Mouse (Mus musculus) brain, embryonic 18.5 days (tissue): ENCODE measurements around the gene Mapk1ip1.

ENCODE experiments used
- DNase-seq: peaks from one replicate; pipeline ENCODE4 v3.0.0-alpha.2; 2012; ENCODE audit warnings: low read depth, low spot score

Mapk1ip1 gene

GRCm38 (mm10) chr7:138845544-138846391 is at the start of gene Mapk1ip1, which contains the start of gene Ppp2r2d:
Gene Mapk1ip1, minus strand, starts transcription at chr7:138846273.
Gene Ppp2r2d, plus strand, starts transcription at chr7:138846079.
- DNase-seq, result peak; percentile 88

GRCm38 (mm10) chr7:138885365-138886289 is 39.6 kb upstream of the Mapk1ip1 start:
- DNase-seq, result no peak

- DNase-seq, result no peak
Measured at GRCm38 (mm10) chr7:138883724-138884123, 37.7 kb upstream of the Mapk1ip1 start.

GRCm38 (mm10) chr7:138875031-138875430 is 29.0 kb upstream of the Mapk1ip1 start:
- DNase-seq, result no peak

GRCm38 (mm10) chr7:138872956-138873355 is 26.9 kb upstream of the Mapk1ip1 start:
- no peak for DNase-seq

GRCm38 (mm10) chr7:138868316-138868715 is 22.2 kb upstream of the Mapk1ip1 start:
- no peak for DNase-seq

GRCm38 (mm10) chr7:138867286-138867685 is 21.2 kb upstream of the Mapk1ip1 start:
- DNase-seq, result no peak

- DNase-seq, result no peak
Measured at GRCm38 (mm10) chr7:138864776-138865175, 18.7 kb upstream of the Mapk1ip1 start.

GRCm38 (mm10) chr7:138863950-138864572 is 18.0 kb upstream of the Mapk1ip1 start:
- DNase-seq, result no peak

- no peak for DNase-seq
Measured at GRCm38 (mm10) chr7:138856670-138857069, 10.6 kb upstream of the Mapk1ip1 start.

GRCm38 (mm10) chr7:138854201-138854600 is 8.1 kb upstream of the Mapk1ip1 start:
- DNase-seq, result no peak

GRCm38 (mm10) chr7:138853417-138854031 is 7.5 kb upstream of the Mapk1ip1 start:
- DNase-seq, result no peak

GRCm38 (mm10) chr7:138850083-138850482 is 4.0 kb upstream of the Mapk1ip1 start:
- DNase-seq, result no peak

GRCm38 (mm10) chr7:138848028-138848920 is 2.2 kb upstream of the Mapk1ip1 start:
- DNase-seq, result no peak

- DNase-seq, result no peak
Measured at GRCm38 (mm10) chr7:138847316-138848027, 1.4 kb upstream of the Mapk1ip1 start.

GRCm38 (mm10) chr7:138846502-138846991 is 474 bp upstream of the Mapk1ip1 start:
- no peak for DNase-seq

- DNase-seq, result no peak
Measured at GRCm38 (mm10) chr7:138845111-138845510, 962 bp downstream of the Mapk1ip1 start.

- DNase-seq, result no peak
Measured at GRCm38 (mm10) chr7:138843421-138843820, 2.7 kb downstream of the Mapk1ip1 start.

- no peak for DNase-seq
Measured at GRCm38 (mm10) chr7:138841436-138842151, 4.5 kb downstream of the Mapk1ip1 start.
